Mouse (Mus musculus): ENCODE measurements around the gene Gm28053. TPM values are rescaled to one million over a fixed set of nuclear protein-coding genes. Genes with fewer than 3 reads are reported as not detected.

Gm28053 gene
- not detected in 2 replicates for polyA plus RNA-seq (2014; fragmentation: Nextera tagmentation; extraction: Ambion mirVana)

- WGBS: 63% methylated on average over 2 of the region's 2 CpGs
- H3K36me3 ChIP-seq (ENCODE audit: control insufficient read depth, insufficient read depth, low read length): no peaks in the 10 kb centered on the region
- ATAC-seq (ENCODE audit: low FRiP score): no peak
These were observed at the start of gene Gm28053, which contains the start of gene Gimap7 for GRCm38 (mm10) chr6:48718455-48718854. Gm28053 (plus strand) TSS chr6:48718607. Gimap7 (plus strand) TSS chr6:48718621.

DNA sequence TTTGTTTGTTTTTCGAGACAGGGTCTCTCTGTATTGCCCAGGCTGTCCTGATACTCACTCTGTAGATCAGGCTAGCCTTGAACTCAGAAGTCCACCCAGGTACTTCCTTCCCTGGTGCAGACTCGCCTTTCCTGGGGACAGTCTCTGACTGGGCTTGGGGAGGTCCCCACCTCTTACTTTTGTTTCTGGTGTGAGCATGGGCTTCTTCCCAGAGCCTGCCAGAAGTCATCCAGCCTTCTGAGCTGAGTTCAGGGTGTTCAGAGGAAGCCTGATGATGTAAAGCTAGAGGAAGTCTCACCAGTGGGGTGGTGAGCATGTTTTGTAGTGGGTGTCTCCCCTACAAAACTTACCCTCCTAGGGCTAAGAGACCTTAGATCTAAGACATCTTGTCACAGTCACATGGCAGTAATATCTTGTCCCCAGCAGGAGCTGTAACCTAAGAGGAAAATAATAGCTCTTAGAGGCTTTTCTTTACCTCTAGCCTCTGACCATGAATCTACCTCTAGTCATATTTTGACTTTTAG lies 48.9 kb upstream of the Gm28053 start:
- Histone ChIP-seq H3K4me2 (replicated peaks; ENCODE audit: low read depth, low read length) (no peak overlapping the region), H3K36me3 (ENCODE audit: control insufficient read depth, insufficient read depth, low read length) (no peaks in the 10 kb centered on the region), H3K27ac (ENCODE audit: low read depth, low read length) (no peak overlapping the region), H3K27me3 (ENCODE audit: control insufficient read depth, insufficient read depth, low read length) (no peaks in the 10 kb centered on the region), H3K4me3 (ENCODE audit: low read depth, low read length) (no peak overlapping the region), H3K9ac (ENCODE audit: low read depth, low read length) (no peak overlapping the region), H3K4me1 (replicated peaks; ENCODE audit: control insufficient read depth, insufficient read depth, low read length) (no peaks in the 10 kb centered on the region), H3K9me3 (ENCODE audit: control insufficient read depth, low read length) (no peaks in the 10 kb centered on the region)
- DNase-seq (ENCODE audit: low spot score) (no peak), ATAC-seq (ENCODE audit: low FRiP score) (no peak)
- WGBS: 71% methylated on average over 2 of the region's 2 CpGs

More at GRCm38 (mm10) chr6:48718455-48718854, at the start of gene Gm28053, which contains the start of gene Gimap7:
- Histone ChIP-seq H3K4me3 (ENCODE audit: low read depth, low read length) (no peak within 1 kb of the TSS), H3K4me1 (replicated peaks; ENCODE audit: control insufficient read depth, insufficient read depth, low read length) (no peaks in the 10 kb centered on the region), H3K27me3 (ENCODE audit: control insufficient read depth, insufficient read depth, low read length) (no peaks in the 10 kb centered on the region), H3K9me3 (ENCODE audit: control insufficient read depth, low read length) (no peaks in the 10 kb centered on the region), H3K4me2 (replicated peaks; ENCODE audit: low read depth, low read length) (no peak within 1 kb of the TSS), H3K27ac (ENCODE audit: low read depth, low read length) (no peak within 1 kb of the TSS), H3K9ac (ENCODE audit: low read depth, low read length) (no peak within 1 kb of the TSS)
- no peak for DNase-seq (ENCODE audit: low spot score)

DNA sequence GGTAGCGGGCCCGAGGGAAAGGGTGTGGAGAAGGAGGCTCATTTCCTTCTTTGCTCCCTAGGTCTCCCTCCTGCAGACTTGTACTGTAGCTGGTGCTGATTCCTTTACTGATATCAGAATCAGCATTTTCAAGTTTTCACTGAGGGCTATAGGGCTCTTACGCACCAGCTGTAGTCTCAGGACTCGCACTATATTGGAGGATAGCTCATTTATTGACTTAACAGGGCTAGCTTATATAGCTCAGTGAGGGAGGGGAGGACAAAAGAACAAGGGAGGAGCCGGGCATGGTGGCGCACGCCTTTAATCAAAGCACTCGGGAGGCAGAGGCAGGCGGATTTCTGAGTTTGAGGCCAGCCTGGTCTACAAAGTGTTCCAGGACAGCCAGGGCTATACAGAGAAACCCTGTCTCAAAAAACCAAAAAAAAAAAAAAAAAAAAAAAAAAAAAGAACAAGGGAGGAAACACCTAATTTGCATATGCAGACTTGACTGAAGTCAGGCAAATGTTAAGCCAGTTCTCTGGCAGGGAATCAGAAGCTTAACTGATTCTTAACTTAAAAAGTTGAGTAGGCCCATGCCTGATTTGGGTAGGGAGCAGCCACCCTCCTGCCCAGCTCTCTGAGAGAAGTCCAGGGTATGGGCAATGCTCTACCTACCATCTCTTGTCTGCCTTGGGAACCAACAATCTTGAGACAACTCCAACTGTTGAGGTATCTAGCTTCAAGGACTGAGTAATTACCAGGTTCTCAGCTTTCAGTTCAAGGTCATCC lies 43.9 kb upstream of the Gm28053 start:
- no peak overlapping the region for H3K4me3 ChIP-seq (ENCODE audit: low read depth, low read length)
- WGBS: 97% methylated on average over 9 of the region's 9 CpGs
- H3K27me3 ChIP-seq (ENCODE audit: control insufficient read depth, insufficient read depth, low read length): no peaks in the 10 kb centered on the region
- peaks cover 3% of the 10 kb centered on the region; the same call in 1 of the 2 replicates for H3K4me1 ChIP-seq (replicated peaks; ENCODE audit: control insufficient read depth, insufficient read depth, low read length)
- no peaks in the 10 kb centered on the region for H3K36me3 ChIP-seq (ENCODE audit: control insufficient read depth, insufficient read depth, low read length)
- H3K4me2 ChIP-seq (replicated peaks; ENCODE audit: low read depth, low read length): no peak overlapping the region
- no peaks in the 10 kb centered on the region for H3K9me3 ChIP-seq (ENCODE audit: control insufficient read depth, low read length)
- no peak overlapping the region for H3K9ac ChIP-seq (ENCODE audit: low read depth, low read length)
- ATAC-seq (ENCODE audit: low FRiP score) (no peak), DNase-seq (ENCODE audit: low spot score) (no peak)
- H3K27ac ChIP-seq (ENCODE audit: low read depth, low read length): no peak overlapping the region

DNA sequence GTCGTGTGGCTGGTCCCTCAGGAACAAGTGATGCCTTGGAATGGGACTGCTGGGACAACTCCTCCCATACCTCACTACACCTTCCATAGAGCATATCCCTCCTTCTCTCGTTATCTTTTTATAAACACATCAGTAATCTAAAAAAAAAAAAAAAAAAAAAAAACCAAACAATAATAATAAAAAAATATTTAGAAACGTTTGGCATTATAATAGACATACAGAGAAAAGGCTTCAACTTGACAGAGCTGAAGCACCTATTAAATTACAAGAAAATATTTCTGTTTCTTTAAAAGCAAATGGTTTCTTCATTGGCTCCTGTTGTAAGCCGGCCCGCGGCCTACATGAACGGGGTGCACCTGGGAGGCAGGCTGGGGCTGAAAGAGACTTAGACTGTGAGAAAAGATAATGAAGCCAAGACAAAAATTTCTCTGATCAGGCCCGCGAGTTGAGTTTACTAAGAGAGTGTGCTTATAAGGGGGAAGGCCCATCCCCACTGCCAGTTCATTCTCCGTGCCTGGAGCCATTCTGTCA lies 42.9 kb upstream of the Gm28053 start:
- no peak overlapping the region for H3K4me2 ChIP-seq (replicated peaks; ENCODE audit: low read depth, low read length)
- no peaks in the 10 kb centered on the region for H3K9me3 ChIP-seq (ENCODE audit: control insufficient read depth, low read length)
- H3K36me3 ChIP-seq (ENCODE audit: control insufficient read depth, insufficient read depth, low read length): no peaks in the 10 kb centered on the region
- 47% methylated on average over 10 of the region's 10 CpGs for WGBS
- H3K9ac ChIP-seq (ENCODE audit: low read depth, low read length): no peak overlapping the region
- no peak overlapping the region for H3K4me3 ChIP-seq (ENCODE audit: low read depth, low read length)
- ATAC-seq (ENCODE audit: low FRiP score) (no peak), DNase-seq (ENCODE audit: low spot score) (no peak)
- H3K27me3 ChIP-seq (ENCODE audit: control insufficient read depth, insufficient read depth, low read length): no peaks in the 10 kb centered on the region
- H3K27ac ChIP-seq (ENCODE audit: low read depth, low read length): no peak overlapping the region
- H3K4me1 ChIP-seq (replicated peaks; ENCODE audit: control insufficient read depth, insufficient read depth, low read length): peaks cover 3% of the 10 kb centered on the region; the same call in 1 of the 2 replicates

- Histone ChIP-seq H3K27me3 (ENCODE audit: control insufficient read depth, insufficient read depth, low read length) (no peaks in the 10 kb centered on the region), H3K9ac (ENCODE audit: low read depth, low read length) (no peak within 1 kb of the TSS), H3K4me2 (replicated peaks; ENCODE audit: low read depth, low read length) (no peak within 1 kb of the TSS; the same call in 1 of the 2 replicates), H3K36me3 (ENCODE audit: control insufficient read depth, insufficient read depth, low read length) (no peaks in the 10 kb centered on the region), H3K27ac (ENCODE audit: low read depth, low read length) (no peak within 1 kb of the TSS), H3K9me3 (ENCODE audit: control insufficient read depth, low read length) (no peaks in the 10 kb centered on the region), H3K4me3 (ENCODE audit: low read depth, low read length) (no peak within 1 kb of the TSS), H3K4me1 (replicated peaks; ENCODE audit: control insufficient read depth, insufficient read depth, low read length) (peaks cover 3% of the 10 kb centered on the region; the same call in 1 of the 2 replicates)
- DNase-seq (ENCODE audit: low spot score) (peak; percentile 12), ATAC-seq (ENCODE audit: low FRiP score) (no peak)
- 30% methylated on average over 13 of the region's 13 CpGs for WGBS
These were observed 42.2 kb upstream of the Gm28053 start, which contains the start of gene Gimap9 for GRCm38 (mm10) chr6:48675931-48676859. Gimap9 (plus strand) TSS chr6:48676129.

DNA sequence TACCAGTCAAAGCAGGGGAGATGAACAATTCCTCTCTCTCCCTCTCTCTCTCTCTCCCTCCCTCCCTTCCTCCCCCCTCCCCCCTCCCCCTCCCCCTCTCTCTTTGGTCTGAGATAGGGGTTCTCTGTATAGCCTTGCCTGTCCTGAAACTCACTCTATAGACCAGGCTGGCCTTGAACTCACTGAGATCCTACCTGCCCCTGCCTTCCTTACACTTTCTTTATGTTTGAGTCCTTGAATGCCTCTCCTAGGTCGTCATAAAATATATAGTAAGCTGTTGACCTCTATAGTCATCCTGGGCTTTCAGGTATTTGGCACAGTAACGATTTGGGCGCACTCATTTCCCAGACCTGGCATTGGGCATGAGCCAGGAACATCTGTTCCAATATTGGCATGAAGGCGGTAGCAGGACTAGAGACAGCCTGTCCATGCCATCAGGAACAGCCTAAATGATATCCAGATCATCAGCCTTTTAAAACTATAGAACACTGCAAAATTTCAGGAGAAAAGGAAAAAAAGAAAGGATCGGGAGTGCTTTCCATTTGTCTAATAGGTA lies 41.5 kb upstream of the Gm28053 start:
- DNase-seq (ENCODE audit: low spot score) (no peak), ATAC-seq (ENCODE audit: low FRiP score) (no peak)
- H3K9me3 ChIP-seq (ENCODE audit: control insufficient read depth, low read length): no peaks in the 10 kb centered on the region
- no peaks in the 10 kb centered on the region for H3K27me3 ChIP-seq (ENCODE audit: control insufficient read depth, insufficient read depth, low read length)
- H3K4me1 ChIP-seq (replicated peaks; ENCODE audit: control insufficient read depth, insufficient read depth, low read length): peaks cover 3% of the 10 kb centered on the region; the same call in 1 of the 2 replicates
- H3K9ac ChIP-seq (ENCODE audit: low read depth, low read length): no peak overlapping the region
- H3K27ac ChIP-seq (ENCODE audit: low read depth, low read length): no peak overlapping the region
- H3K4me2 ChIP-seq (replicated peaks; ENCODE audit: low read depth, low read length): no peak overlapping the region
- 88% methylated on average over 5 of the region's 5 CpGs for WGBS
- H3K36me3 ChIP-seq (ENCODE audit: control insufficient read depth, insufficient read depth, low read length): no peaks in the 10 kb centered on the region
- no peak overlapping the region for H3K4me3 ChIP-seq (ENCODE audit: low read depth, low read length)

- H3K4me1 ChIP-seq (replicated peaks; ENCODE audit: control insufficient read depth, insufficient read depth, low read length): peaks cover 3% of the 10 kb centered on the region; the same call in 1 of the 2 replicates
- DNase-seq (ENCODE audit: low spot score) (no peak), ATAC-seq (ENCODE audit: low FRiP score) (no peak)
- H3K27me3 ChIP-seq (ENCODE audit: control insufficient read depth, insufficient read depth, low read length): no peaks in the 10 kb centered on the region
- H3K9ac ChIP-seq (ENCODE audit: low read depth, low read length): no peak overlapping the region
- H3K4me2 ChIP-seq (replicated peaks; ENCODE audit: low read depth, low read length): no peak overlapping the region
- no peaks in the 10 kb centered on the region for H3K36me3 ChIP-seq (ENCODE audit: control insufficient read depth, insufficient read depth, low read length)
- H3K27ac ChIP-seq (ENCODE audit: low read depth, low read length): no peak overlapping the region
- WGBS: 93% methylated on average over 17 of the region's 17 CpGs
- H3K9me3 ChIP-seq (ENCODE audit: control insufficient read depth, low read length): no peaks in the 10 kb centered on the region
- no peak overlapping the region for H3K4me3 ChIP-seq (ENCODE audit: low read depth, low read length)
These were observed 40.7 kb upstream of the Gm28053 start for GRCm38 (mm10) chr6:48677492-48678345.
